In the genomic region with DNA sequence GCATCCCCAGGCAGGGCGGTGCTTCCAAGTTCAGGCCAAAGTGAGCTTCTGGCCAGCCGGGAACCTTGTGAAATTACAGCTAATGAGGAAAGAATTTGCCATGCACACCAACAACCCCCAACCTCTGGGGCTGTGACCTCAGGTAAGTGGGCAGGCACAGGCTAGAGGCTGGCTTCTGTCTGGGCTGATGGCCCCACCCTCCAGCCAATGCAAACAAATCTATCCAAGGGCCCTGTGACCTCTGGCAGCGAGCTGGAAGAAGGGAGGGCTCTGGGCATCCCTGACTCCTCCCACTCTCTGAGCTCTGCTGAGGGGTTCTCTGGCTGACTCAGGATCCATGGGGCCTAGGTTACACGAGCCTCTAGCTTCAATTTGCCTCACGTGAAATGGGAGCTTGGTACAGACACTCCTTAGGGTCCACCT, we compare ENCODE assay signal across 7 mouse cellular contexts. TPM values are rescaled to one million over a fixed set of nuclear protein-coding genes. Genes with fewer than 3 reads are reported as not detected.
DNase-seq lines count a peak whose midpoint lies in the region; ATAC-seq lines count a peak whose summit lies in the region.

No protein-coding gene starts in this region.

- WGBS in kidney, embryonic 16.5 days = 15% methylated on average over 5 of the region's 5 CpGs

- H3K27ac ChIP-seq in kidney, embryonic 16.5 days (ENCODE audit: low read length) = no peak overlapping the region

- peaks cover 3% of the 10 kb centered on the region; the same call in 1 of the 2 replicates for H3K4me1 ChIP-seq in kidney, embryonic 16.5 days (ENCODE audit: insufficient read depth, low read length)

- peak; percentile 90 for ATAC-seq in kidney, embryonic 16.5 days (ENCODE audit: low FRiP score, low TSS enrichment)
- no peak for ATAC-seq in inflammation-experienced regulatory T-cells, adult 6 months
- no peak for ATAC-seq in megakaryocyte, adult 5-6 weeks (ENCODE audit: poor library complexity, severe bottlenecking)

- H3K4me3 ChIP-seq in kidney, embryonic 16.5 days (ENCODE audit: low read length) = no peak overlapping the region

- no peak overlapping the region for H3K4me2 ChIP-seq in kidney, embryonic 16.5 days (replicated peaks; ENCODE audit: low read depth, low read length)

- H3K36me3 ChIP-seq in kidney, embryonic 16.5 days (ENCODE audit: insufficient read depth, low read length) = no peaks in the 10 kb centered on the region

- H3K9me3 ChIP-seq in kidney, embryonic 16.5 days (ENCODE audit: low read length) = no peaks in the 10 kb centered on the region

- H3K27me3 ChIP-seq in kidney, embryonic 16.5 days (ENCODE audit: insufficient read depth, low read length) = no peaks in the 10 kb centered on the region

- DNase-seq in adrenal gland, postnatal 14 days = peak; percentile 54
- DNase-seq in fibroblast of lung, adult 2 months (ENCODE audit: low read depth) = peak; percentile 40
- DNase-seq in lung, postnatal 10 days = peak; percentile 70
- DNase-seq in layer of hippocampus, postnatal 14 days (ENCODE audit: low spot score in 2 of 2) = no peak

- H3K9ac ChIP-seq in kidney, embryonic 16.5 days (replicated peaks; ENCODE audit: low read length) = no peak overlapping the region

RNA-seq across cellular contexts. Expression of a gene that starts 56.5 kb away (rescaled TPM):
- total RNA-seq in adrenal gland, postnatal 14 days (2021) = 32.1 and 34.9 TPM in 2 replicates
- polyA plus RNA-seq in kidney, embryonic 16.5 days (2015; fragmentation: Nextera tagmentation; extraction: Ambion mirVana) = 51.8 and 53.2 TPM in 2 replicates
- 10 to 100 TPM; 18.7 to 47.2 (median 39.6) TPM for polyA plus RNA-seq in inflammation-experienced regulatory T-cells, adult 6 months (2017; shearing (Covaris generic))
- 10 to 100 TPM; 36.2 to 41.7 TPM for total RNA-seq in layer of hippocampus, postnatal 14 days (2021)
- 9.0 and 9.3 TPM in 2 replicates for total RNA-seq in megakaryocyte, adult 5-6 weeks (2015)
- total RNA-seq in megakaryocyte, adult 5-6 weeks (2017) = 8.8 and 20.9 TPM in 2 replicates

Comparison
In these comparisons a context has a peak if more than half of its experiments do, and no peak if none do; other contexts are left out.
1. DNase-seq: peak in adrenal gland, postnatal 14 days (single experiment), fibroblast of lung, adult 2 months (single experiment) and lung, postnatal 10 days (single experiment); none in layer of hippocampus, postnatal 14 days (0 of 2).